Mouse (Mus musculus) CD4-positive, CD25-positive, alpha-beta regulatory T cell, adult 4 months (primary cell): ENCODE results near the gene Cntnap5a. TPM values are rescaled to one million over a fixed set of nuclear protein-coding genes. Genes with fewer than 3 reads are reported as not detected.
"Not testable (repeated sequence)": the region's sequence is repeated elsewhere in the genome, so short reads cannot be mapped to it uniquely, and the experiment has no call there.

Experiments used
- ATAC-seq: one replicate; pipeline ENCODE4 v1.8.0; 2017
- polyA plus RNA-seq, 2 experiments: library from polyadenylated mRNA; unstranded; fragments of 100-300 nt; shearing (Covaris generic); gene quantifications; one replicate each; pipeline ENCODE4 v1.2.1; 2017

The Cntnap5a gene
- polyA plus RNA-seq, 2 experiments from 2014 or later, result not detected

- ATAC-seq, result no peak
Observed at GRCm38 (mm10) chr1:116107010-116107723, 422.6 kb downstream of the Cntnap5a start.

GRCm38 (mm10) chr1:116107724-116108058 lies 423.1 kb downstream of the Cntnap5a start:
- ATAC-seq, result no peak

GRCm38 (mm10) chr1:116108381-116108780 lies 423.8 kb downstream of the Cntnap5a start:
- no peak for ATAC-seq

- ATAC-seq, result no peak
Observed at GRCm38 (mm10) chr1:116125767-116126166, 441.2 kb downstream of the Cntnap5a start.

- ATAC-seq, result no peak
Observed at GRCm38 (mm10) chr1:116127085-116127484, 442.5 kb downstream of the Cntnap5a start.

DNA sequence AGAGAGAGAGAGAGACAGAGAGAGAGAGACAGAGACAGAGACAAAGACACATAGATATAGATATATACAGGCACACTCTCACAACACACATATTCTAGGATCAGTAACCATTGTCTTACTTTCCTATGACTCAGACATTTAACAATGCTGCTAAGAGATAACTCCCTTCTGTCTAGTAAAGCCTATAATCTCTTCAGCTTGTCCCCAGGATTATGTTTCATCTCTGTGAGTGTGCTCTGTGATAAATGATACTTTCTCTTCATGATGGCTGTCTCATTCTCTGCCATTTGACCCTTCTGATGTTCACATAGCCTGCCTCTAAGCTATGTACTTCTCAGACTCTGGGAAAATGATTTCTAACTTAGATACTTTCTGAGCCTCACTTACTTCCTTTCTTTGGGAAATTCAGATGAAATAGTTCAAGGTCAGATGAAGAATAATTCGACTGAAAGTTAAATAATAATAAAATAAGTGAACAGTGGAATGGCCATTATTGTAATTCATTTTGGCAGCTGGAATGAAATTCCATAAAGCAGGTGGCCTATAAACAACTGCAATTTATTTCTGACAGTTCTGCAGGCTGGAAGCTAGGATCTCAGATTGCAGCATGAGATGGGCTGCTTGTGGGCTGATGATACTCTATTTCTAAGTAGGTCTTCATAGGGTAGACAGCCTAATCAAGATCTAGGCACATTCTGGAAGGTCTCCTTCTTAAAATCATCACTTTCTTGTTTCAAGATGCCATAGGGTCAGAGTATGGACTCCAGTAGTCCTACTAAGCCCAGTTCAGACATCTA lies 444.1 kb downstream of the Cntnap5a start:
- no peak for ATAC-seq

GRCm38 (mm10) chr1:116132471-116132870 lies 447.9 kb downstream of the Cntnap5a start:
- no peak for ATAC-seq

DNA sequence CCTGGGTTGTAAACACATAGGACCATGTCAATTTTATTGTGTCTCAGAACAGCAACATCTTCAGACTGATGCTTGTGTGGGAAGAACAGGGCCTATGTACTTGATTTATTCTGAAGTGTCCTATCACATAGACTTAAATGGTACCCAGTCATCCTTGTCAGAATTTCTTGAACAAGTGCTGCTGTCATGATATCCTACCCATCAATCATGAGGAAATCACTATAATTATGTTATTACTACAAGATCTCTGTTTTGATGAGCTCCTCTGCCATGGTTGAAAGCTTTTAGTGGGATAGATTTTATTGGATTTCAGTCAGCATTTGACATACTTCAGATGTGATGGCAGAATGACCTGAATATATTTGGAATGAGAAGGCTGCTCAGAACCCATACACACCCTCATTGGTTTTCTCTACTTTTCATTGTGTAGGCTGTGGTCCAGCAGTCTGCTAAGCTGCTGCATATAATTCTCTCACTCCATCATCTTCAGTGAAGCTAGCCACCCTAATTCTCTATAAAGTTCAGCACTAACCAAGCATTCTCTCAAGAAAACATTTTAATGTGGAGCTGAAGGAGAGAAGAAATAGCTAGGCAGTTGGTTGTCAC lies 465.3 kb downstream of the Cntnap5a start:
- no peak for ATAC-seq

- no peak for ATAC-seq
Observed at GRCm38 (mm10) chr1:116184471-116184870, 499.9 kb downstream of the Cntnap5a start.

DNA sequence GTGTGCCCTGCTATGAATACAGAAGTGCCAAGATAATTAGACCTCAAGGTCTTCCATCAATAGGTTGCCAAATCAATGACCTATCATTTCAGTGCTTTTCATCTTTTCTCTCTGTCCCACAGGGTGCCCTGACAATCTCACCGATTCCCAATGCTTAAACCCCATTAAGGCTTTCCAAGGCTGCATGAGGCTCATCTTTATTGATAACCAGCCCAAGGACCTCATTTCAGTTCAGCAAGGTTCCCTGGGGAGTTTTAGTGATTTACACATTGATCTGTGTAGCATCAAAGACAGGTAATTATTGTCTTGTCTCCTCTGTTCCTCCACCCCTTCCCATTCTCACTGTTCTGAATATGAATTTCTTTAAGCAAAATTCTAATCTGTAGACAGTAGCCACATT lies 503.6 kb downstream of the Cntnap5a start:
- not testable (repeated sequence) for ATAC-seq

- no peak for ATAC-seq
Observed at GRCm38 (mm10) chr1:116192299-116192698, 507.7 kb downstream of the Cntnap5a start.

DNA sequence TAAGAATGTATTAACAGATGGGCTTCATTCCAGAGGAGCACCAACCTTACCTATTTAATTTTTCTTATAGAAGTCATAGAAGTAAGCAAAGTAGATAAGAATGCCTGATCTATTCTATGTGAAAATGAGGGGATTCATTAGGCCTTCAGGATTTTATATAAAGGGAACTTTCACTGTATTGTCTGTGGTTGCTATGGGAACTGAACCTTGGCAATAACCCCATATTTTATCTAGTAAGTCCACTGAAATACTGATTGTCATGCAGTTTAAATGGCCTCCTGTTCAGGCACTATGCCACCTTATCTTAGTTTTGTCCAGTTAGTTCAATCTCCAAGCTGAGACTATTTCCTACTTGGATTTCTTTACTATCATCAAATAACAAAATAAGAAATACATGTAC lies 532.3 kb downstream of the Cntnap5a start:
- no peak for ATAC-seq

DNA sequence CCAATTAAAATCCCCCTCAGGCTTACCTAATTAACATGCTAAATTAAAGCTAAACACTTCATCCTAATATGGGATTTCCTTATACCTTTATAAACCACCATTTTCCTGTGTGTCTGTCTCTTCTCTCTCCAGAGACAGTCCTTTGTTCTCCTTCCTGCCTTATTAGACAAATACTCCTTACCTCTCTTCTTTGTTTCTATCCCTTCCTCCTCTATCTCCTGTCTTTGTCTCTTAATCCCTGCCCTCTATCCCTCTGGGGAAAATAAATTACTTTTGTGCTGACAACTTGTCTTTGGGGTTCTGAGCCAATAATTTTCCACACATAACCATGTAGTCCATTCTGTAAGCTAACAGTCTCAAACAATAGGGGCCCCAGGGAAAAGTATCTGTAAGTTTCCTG lies 556.0 kb downstream of the Cntnap5a start:
- no peak for ATAC-seq

DNA sequence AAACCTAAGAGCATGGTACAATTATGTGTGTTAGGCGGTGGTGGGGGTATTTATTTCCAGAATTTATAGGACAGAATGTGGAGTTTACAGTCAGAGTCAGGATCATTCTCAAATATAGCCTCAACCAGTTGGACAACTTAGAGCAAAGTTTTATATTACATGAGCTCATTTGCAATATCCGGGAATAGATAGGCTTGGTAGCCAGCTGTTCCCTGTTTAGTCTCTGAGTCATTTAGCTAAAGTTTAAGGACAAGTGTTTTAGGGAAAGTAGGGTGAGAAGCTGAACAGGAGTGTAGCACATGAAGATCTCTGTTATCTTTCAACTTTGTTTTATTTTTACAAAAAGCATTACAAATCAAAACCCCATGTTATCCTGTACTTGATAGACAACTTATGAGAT lies 559.3 kb downstream of the Cntnap5a start:
- no peak for ATAC-seq

DNA sequence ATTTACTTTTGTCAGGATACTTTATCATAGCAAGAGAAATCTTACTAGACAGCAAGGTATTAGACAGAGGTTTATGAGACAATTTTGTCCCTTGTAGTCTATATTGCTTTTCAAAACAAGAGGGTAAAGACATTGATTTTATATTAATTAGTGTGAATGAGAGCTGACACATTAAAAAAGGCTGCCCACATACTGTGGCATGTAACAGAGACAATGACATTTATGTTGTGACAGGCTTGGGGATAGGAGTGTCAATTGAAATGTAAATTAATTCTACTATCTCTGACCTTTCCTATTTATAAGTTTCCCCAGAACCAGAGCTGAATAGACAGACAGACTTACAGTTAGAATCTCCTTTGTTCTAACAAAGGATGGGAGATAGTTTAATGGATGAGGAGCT lies 596.6 kb downstream of the Cntnap5a start:
- no peak for ATAC-seq

DNA sequence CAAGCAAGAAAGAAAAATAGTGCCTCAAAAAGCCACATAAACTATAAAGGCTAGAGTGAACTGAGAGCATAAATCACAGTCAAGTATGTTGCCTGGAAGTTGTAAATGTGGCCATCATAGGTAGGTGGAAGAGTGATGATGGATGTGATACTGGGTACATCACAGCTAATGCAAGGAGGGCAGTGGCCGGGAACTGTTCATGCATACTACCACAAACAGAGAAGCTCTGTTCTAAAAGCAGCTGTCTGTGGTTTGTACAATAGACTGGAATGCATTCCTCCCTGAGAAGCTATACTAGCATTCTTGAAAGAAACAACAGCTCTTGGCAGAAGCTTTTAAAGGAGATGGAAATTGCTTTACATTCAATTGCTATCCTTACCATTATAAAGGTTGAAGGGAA lies 599.4 kb downstream of the Cntnap5a start:
- ATAC-seq, result no peak

- no peak for ATAC-seq
Observed at GRCm38 (mm10) chr1:116306555-116306954, 622.0 kb downstream of the Cntnap5a start.

DNA sequence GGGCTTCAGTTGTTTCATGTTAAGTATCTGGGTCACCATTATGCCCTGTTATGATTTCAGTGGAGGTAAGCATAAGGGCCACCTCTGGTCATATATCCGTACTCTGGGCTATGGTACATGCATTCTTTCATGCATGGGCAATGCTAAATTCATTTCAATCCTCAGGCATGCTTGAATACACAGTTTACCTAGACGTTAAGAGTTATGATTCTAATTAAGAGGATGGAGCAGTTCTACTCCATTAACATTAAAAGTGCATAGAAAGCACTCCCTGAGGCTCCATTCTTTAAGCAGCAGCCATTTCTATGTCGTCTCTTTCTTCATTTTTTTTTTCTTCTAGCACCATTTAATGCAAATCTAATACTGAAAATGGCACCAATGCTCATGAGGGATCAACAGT lies 627.0 kb downstream of the Cntnap5a start:
- ATAC-seq, result no peak

GRCm38 (mm10) chr1:116313269-116313668 lies 628.7 kb downstream of the Cntnap5a start:
- no peak for ATAC-seq

DNA sequence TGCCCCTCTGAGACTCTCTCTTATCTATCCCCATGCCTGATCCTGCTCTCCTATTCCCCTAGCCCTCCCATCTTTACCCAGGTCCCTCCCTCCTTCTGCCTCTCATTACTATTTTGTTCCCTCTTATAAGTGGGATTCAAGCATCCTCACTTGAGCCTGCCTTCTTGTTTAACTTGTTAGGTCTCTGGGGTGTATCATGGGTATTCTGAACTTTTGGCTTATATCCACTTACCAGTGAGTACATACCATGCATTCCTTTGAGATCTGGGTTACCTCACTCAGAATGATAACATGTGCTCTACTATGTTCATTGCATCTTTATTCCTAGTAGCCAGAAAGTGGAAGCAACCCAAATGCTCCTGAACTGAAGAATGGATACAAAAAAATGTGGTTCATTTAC lies 639.9 kb downstream of the Cntnap5a start:
- ATAC-seq, result no peak

- no peak for ATAC-seq
Observed at GRCm38 (mm10) chr1:116353669-116354068, 669.1 kb downstream of the Cntnap5a start.

- no peak for ATAC-seq
Observed at GRCm38 (mm10) chr1:116365606-116366005, 681.0 kb downstream of the Cntnap5a start.

DNA sequence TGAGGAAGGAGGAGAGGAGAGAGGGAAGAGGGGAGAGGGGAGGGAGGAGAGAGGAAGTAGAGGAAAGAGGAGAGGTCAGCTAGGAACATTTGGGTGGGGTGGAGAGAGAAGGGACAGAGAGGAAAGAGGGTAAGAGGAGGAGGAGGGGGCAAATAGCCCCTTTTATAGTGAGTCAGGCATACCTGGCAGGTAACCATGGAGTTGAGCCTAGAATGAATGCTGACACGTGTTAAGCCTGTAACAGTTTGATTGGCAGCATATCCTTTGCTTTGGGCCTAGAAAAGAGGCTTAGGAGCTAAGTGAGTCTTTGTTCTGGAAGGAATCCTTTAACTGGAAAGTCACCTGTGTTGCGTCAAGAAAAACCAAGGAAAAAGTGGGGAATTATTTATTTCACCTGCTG lies 681.6 kb downstream of the Cntnap5a start:
- ATAC-seq, result no peak

GRCm38 (mm10) chr1:116366806-116367205 lies 682.2 kb downstream of the Cntnap5a start:
- no peak for ATAC-seq
